Mouse (Mus musculus) embryonic fibroblast, embryonic 13.5 days (primary cell): ENCODE measurements around the gene Vps16. TPM values are rescaled to one million over a fixed set of nuclear protein-coding genes. Genes with fewer than 3 reads are reported as not detected.
A peak's percentile ranks its signal among the peaks of the same experiment; 100 is the strongest.

Experiments used
- H3K27ac ChIP-seq: 2 replicates; pipeline ENCODE4 v1.5.1; 2012; ENCODE audit warnings: low read length, control low read depth, inconsistent platforms; ENCODE audit not compliant: insufficient read depth
- H3K4me1 ChIP-seq: 2 replicates; pipeline ENCODE4 v1.6.1; 2011; ENCODE audit warnings: low read length; ENCODE audit not compliant: control insufficient read depth, insufficient read depth
- H3K4me3 ChIP-seq: 2 replicates; pipeline ENCODE4 v1.5.1; 2011; ENCODE audit warnings: mild to moderate bottlenecking, control low read depth, low read length; ENCODE audit not compliant: insufficient read depth
- CTCF ChIP-seq: IDR thresholded peaks from 2 replicates; pipeline ENCODE4 v1.5.1; 2011; ENCODE audit warnings: mild to moderate bottlenecking, control low read depth, low read length, moderate library complexity, borderline replicate concordance; ENCODE audit not compliant: insufficient read depth
- POLR2A ChIP-seq: IDR thresholded peaks from 2 replicates; pipeline ENCODE4 v1.6.1; 2011; ENCODE audit warnings: low read depth, mild to moderate bottlenecking, control low read depth, low read length, moderate library complexity
- polyA plus RNA-seq: library from polyadenylated mRNA; stranded (reverse); fragments of >200 nt; gene quantifications from 2 replicates; pipeline ENCODE4 v1.2.4, GENCODE M21; 2011; ENCODE audit warnings: low read depth; ENCODE audit not compliant: missing spikeins, insufficient read length

Vps16 gene
- polyA plus RNA-seq, 1 experiment = 90.1 TPM

DNA sequence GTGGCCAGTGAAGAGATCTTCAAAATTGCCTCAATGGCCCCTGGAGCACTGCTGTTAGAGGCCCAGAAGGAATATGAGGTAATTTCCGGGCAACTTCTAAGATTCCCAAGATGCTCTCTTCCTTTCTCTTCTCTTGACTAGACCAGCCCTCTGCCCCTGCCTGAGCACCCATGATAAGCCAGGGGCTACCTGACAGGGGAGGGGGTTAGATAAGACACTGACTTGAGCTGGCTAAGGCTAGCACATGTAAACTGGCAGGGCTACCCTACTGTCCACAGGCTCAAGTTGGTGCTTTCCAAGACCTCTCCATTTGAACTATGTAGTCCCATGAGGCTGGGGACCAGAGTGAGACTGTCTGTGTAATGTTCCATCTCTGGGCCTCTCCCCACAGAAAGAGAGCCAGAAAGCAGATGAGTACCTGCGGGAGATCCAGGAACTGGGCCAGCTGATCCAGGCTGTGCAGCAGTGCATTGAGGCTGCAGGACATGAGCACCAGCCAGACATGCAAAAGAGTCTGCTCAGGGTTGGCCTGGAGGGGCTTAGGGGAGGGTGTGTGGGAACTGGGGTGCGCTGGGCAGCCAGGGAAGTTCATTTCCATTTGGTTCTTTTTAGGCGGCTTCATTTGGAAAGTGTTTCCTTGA lies 15.8 kb downstream of the Vps16 start:
- TF ChIP-seq POLR2A (no peak), CTCF (no peak)
- Histone ChIP-seq H3K4me3 (no peak overlapping the region), H3K27ac (no peak overlapping the region), H3K4me1 (no peaks in the 10 kb centered on the region)

DNA sequence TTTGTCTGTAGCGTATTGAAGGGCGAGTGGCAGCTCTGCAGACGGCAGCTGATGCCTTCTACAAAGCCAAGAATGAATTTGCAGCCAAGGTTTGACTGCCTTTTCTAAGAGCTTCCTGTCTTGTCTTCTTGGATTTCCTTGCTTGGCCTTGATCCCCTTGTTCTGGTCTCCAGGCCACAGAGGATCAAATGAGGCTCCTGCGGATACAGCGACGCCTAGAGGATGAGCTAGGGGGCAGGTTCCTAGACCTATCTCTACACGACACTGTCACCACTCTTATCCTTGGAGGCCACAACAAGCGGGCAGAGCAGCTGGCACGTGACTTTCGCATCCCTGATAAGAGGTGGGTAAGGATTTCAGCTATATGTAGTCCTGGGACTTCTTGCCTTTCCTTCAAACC lies 18.0 kb downstream of the Vps16 start:
- Histone ChIP-seq H3K4me3 (no peak overlapping the region), H3K27ac (no peak overlapping the region)
- TF ChIP-seq CTCF (no peak), POLR2A (no peak)

DNA sequence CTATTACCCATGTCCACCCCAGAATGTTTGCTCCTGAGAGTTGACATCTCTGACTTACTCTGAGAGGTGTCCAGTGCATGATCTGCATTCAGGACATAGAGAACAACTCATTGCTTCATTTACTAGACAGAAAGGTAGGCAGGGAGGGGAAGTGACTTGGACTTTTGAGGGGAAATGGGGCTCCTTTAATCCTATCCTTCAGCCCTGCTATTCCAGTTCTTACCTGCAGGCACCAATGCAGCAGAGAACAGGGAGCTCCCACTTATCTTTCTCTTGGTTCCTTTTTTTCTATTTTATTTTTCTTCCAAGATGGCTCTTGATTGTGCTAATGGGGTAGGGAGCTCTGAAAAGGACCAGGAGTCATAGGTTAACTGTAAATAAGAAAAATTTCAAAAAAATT lies 24.3 kb downstream of the Vps16 start:
- TF ChIP-seq CTCF (no peak), POLR2A (no peak)
- H3K4me1 ChIP-seq = peaks cover 12% of the 10 kb centered on the region

More for the DNA sequence above, 18.0 kb downstream of the Vps16 start:
- no peaks in the 10 kb centered on the region for H3K4me1 ChIP-seq

DNA sequence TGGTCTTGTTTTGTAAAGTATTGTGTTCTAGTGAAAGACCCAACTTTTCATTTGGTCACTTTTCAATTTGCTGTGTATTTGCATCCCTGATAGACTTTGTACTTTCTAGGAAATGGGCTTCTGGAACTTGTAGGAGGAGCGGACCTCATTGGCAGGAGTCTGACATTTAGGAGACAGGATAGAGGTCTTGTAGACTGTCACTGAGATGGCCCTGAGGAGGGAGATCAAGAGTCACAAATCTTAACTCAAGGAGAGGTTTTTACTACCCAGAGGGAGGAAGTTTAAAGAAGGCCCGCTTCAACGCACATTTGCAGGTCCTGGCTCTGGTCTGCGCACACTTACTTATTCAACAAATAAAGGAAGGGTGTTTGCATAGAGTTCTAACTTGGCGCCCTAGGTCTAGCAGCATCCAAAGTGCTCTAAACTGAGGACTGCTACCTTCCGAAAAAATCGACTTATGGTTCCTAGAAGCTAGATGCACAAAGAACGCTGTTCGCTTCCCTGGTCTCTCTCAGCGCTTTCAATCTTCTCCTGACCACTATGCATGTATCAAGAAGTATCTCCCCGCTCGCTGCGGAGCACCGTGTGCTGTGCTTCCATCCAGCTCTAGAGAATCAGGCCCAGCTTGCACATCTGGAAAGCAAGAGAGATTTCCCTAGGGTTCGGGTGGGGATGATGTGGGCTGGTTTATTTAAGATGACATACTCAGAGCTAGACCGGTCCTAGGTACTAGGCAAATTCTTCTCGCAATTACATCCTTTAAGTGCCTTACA lies 25.1 kb downstream of the Vps16 start:
- no peak overlapping the region for H3K27ac ChIP-seq
- H3K4me1 ChIP-seq = peaks cover 12% of the 10 kb centered on the region
- TF ChIP-seq CTCF (no peak), POLR2A (no peak)
- peak overlapping the region; percentile 73 for H3K4me3 ChIP-seq

More for the DNA sequence above, 24.3 kb downstream of the Vps16 start:
- Histone ChIP-seq H3K4me3 (no peak overlapping the region), H3K27ac (no peak overlapping the region)

DNA sequence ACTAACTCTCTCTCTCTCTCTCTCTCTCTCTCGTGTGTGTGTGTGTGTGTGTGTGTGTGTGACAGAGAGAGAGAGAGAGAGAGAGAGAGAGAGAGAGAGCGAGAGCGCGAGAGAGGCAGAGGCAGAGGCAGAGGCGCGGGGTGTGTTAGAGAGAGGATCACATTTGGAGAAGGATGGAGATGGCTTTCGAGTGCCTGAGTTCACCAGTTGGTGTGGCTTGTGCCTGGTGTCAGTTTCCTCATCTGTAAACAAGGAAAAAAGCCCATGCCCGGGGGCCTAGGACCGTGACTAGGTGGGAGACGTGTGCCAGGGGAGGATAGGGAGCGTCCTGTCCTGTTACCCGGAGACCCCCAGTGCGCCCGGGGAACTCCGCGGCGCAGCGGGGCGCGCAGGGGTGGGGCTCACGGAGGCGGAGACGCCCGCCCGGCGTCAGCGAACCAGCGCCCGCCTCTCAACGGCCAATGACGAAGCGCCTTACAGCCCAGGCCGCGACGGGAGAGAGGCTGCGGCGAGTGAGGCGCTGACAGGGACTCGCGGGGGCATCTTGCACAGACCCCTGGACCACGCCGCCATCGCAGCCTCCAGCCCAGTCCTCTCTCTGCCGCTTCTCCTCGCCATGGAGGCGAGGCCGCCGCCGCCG lies 25.8 kb downstream of the Vps16 start, which contains the start of gene Ptpra:
Gene Ptpra (plus strand): TSS at position 485 of the 640 bp plus-strand sequence.
- TF ChIP-seq POLR2A = peak; percentile 91
- no peak for TF ChIP-seq CTCF
- Histone ChIP-seq H3K27ac (peak within 1 kb of the TSS; percentile 63), H3K4me1 (peaks cover 12% of the 10 kb centered on the region), H3K4me3 (peak within 1 kb of the TSS; percentile 73)

GRCm38 (mm10) chr2:130450434-130450796 lies 26.3 kb downstream of the Vps16 start:
- peak overlapping the region; percentile 63 for H3K27ac ChIP-seq
- no peak for TF ChIP-seq CTCF
- TF ChIP-seq POLR2A = no peak; the same call in 1 of the 2 replicates
- H3K4me3 ChIP-seq = peak overlapping the region; percentile 73
- peaks cover 12% of the 10 kb centered on the region for H3K4me1 ChIP-seq

- Histone ChIP-seq H3K4me1 (peaks cover 12% of the 10 kb centered on the region), H3K27ac (no peak overlapping the region), H3K4me3 (peak overlapping the region; percentile 73)
- no peak for TF ChIP-seq POLR2A
- no peak for TF ChIP-seq CTCF
Observed at GRCm38 (mm10) chr2:130451086-130451726, 27.1 kb downstream of the Vps16 start.

- peaks cover 12% of the 10 kb centered on the region for H3K4me1 ChIP-seq
- peak overlapping the region; percentile 73 for H3K4me3 ChIP-seq
- TF ChIP-seq POLR2A (no peak), CTCF (no peak)
Observed at GRCm38 (mm10) chr2:130451727-130452090, 27.6 kb downstream of the Vps16 start.

GRCm38 (mm10) chr2:130452266-130452665 lies 28.1 kb downstream of the Vps16 start:
- TF ChIP-seq POLR2A = no peak
- no peak for TF ChIP-seq CTCF
- Histone ChIP-seq H3K27ac (no peak overlapping the region), H3K4me1 (peaks cover 12% of the 10 kb centered on the region), H3K4me3 (no peak overlapping the region)

More at GRCm38 (mm10) chr2:130451727-130452090, 27.6 kb downstream of the Vps16 start:
- H3K27ac ChIP-seq = no peak overlapping the region

DNA sequence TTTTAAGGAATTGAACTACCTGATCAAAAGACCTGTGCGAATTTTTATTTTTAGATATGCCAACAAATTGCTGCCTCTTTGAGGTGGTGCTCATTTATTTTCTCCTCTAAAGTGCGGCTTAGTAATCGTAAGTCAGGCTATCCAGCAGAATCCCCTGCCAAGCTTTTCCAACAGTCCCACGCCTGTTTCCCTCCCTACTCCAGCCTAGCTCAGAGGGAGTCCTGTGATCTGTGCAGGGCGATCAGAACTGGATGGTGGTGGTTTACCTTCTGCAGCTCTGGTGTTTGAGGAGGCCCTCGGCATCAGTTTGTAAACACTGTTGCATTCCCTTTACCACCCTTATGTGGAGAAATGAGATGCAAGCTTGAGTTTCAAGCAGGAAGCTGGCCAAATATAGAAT lies 29.3 kb downstream of the Vps16 start:
- TF ChIP-seq CTCF (no peak), POLR2A (no peak)
- H3K4me1 ChIP-seq = peaks cover 12% of the 10 kb centered on the region
- no peak overlapping the region for H3K4me3 ChIP-seq
- H3K27ac ChIP-seq = no peak overlapping the region
